Mouse (Mus musculus) ovary, adult 2 months (tissue): Measurements from ENCODE around the gene F2rl3. TPM values are rescaled to one million over a fixed set of nuclear protein-coding genes. Genes with fewer than 3 reads are reported as not detected.

Experiments used
- polyA plus RNA-seq: library from polyadenylated mRNA; depleted of rRNA; stranded (reverse); fragments of >200 nt; gene quantifications from 2 replicates; pipeline ENCODE4 v1.2.3, GENCODE M21; 2012; rRNA removed

F2rl3 gene
- polyA plus RNA-seq = 8.2 and 9.4 TPM in 2 replicates

DNA sequence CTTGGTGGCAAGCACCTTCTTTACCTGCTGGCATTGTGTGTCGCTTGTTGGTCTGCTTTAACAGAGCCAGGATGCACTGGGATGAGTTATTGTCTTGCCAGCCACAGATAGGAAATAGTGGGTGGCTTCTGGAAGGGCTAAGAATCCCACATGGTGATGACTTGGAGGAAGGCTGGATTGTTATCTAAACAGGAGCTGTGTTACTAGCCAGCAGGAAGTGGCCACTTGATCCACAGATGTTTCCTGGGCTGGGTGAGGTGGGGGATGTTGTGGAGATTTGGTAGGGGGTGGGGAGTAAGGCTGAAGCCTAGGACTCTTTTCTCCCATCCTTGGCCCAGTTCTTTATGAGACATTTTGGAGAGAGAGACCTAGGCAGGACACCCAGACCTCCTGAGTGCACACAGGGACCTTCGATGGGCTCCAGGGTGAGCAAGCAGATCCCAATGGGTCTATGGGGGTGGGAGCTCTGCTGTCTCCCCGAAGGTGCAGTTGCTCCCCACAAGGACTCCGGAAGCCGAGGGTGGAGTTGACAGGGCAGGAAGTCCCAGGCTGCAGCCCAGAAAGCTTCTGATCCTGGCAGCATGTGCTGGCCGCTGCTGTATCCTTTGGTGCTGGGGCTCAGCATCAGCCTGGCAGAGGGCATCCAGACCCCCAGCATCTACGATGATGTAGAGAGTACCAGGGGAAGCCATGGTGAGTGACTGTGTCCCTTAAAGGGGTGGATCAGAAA lies at the start of gene F2rl3:
F2rl3 (plus strand) TSS at position 559 of the 730 bp plus-strand sequence.

DNA sequence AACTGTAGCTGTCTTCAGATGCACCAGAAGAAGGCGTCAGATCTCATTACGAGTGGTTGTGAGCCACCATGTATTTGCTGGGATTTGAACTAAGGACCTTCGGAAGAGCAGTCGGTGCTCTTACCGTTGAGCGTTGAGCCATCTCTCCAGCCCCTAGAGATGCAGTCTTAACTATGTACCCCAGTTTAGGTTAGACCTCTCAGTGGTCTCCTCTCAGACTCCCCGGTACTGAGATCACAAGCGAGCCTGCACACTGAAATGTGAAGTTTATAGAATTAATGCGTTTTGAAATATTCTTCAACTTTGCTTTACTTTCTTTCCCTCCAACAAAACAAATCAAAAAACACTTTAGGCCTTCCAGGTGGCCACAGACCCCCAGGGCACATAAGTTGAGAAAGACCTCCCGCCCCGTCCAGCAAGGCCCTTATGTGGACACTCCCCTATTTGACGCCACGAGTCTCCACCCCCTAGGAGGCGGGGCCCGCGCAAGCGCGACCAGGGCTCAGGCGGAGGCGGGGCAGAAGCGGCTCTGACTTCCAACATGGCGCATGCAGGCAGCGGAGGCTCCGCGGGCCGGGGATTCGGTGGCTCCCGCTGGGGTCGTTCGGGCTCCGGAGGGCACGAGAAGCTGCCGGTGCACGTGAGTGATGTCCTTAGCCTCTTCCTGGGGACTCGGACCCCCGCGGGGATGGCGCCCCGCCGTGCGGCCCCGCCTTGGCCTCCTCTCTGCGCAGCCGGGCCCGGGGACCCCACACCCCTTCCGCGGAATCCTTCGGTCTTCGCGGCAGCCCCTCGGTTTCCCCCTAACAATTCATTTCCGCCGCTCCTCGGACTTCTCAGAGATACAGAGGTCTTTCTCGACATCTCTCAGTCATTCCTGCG lies 38.7 kb upstream of the F2rl3 start, which contains the start of gene Sin3b:
Sin3b (plus strand) TSS at position 517 of the 882 bp plus-strand sequence.

Other genes starting within 250 kb of the F2rl3 start
- gene Med26, start 213.6 kb upstream of the F2rl3 start, polyA plus RNA-seq = 31.9 and 33.3 TPM in 2 replicates
- 39.8 and 43.6 TPM in 2 replicates for gene Smim7, start 190.8 kb upstream of the F2rl3 start, polyA plus RNA-seq
- gene Tmem38a, start 189.8 kb upstream of the F2rl3 start, polyA plus RNA-seq = 53.7 and 58.2 TPM in 2 replicates
- gene Nwd1, start 115.2 kb upstream of the F2rl3 start, polyA plus RNA-seq = 2.1 and 2.4 TPM in 2 replicates
- 219 and 256 TPM in 2 replicates for gene Sin3b, start 38.6 kb upstream of the F2rl3 start, polyA plus RNA-seq